Mouse (Mus musculus) midbrain, postnatal 0 days (tissue): ENCODE results near the gene Gm49510. TPM values are rescaled to one million over a fixed set of nuclear protein-coding genes. Genes with fewer than 3 reads are reported as not detected.

Experiments used
- ATAC-seq: fragments of 200-750 bp; cut with Nextera tagmentation; 2 replicates; pipeline ENCODE4 v1.8.0; 2017; ENCODE audit warnings: moderate number of reproducible peaks, mild to moderate bottlenecking, moderate TSS enrichment, moderate library complexity; ENCODE audit not compliant: low FRiP score
- DNase-seq: peaks from one replicate; pipeline ENCODE4 v3.0.0-alpha.2; 2015; ENCODE audit warnings: low spot score
- H3K27ac ChIP-seq: fragments of 300-500 bp; sonication (generic); 2 replicates; pipeline ENCODE4 v1.5.1; 2014; ENCODE audit warnings: low read depth, mild to moderate bottlenecking, low read length, mixed read lengths
- H3K27me3 ChIP-seq: fragments of 300-500 bp; sonication (generic); 2 replicates; pipeline ENCODE4 v1.6.1; 2014; ENCODE audit warnings: low read length, control low read depth, mixed read lengths; ENCODE audit not compliant: insufficient read depth
- H3K36me3 ChIP-seq: fragments of 300-500 bp; sonication (generic); 2 replicates; pipeline ENCODE4 v1.6.1; 2014; ENCODE audit warnings: low read length, control low read depth, mixed read lengths; ENCODE audit not compliant: insufficient read depth
- H3K4me1 ChIP-seq: fragments of 300-500 bp; sonication (generic); 2 replicates; pipeline ENCODE4 v1.6.1; 2014; ENCODE audit warnings: mild to moderate bottlenecking, control low read depth, antibody characterized with exemption, low read length, mixed read lengths; ENCODE audit not compliant: insufficient read depth
- H3K4me2 ChIP-seq: fragments of 300-500 bp; sonication (generic); 2 replicates; pipeline ENCODE4 v1.6.1; 2014; ENCODE audit warnings: low read depth, mild to moderate bottlenecking, low read length, mixed read lengths; ENCODE audit not compliant: poor library complexity, severe bottlenecking
- H3K4me3 ChIP-seq: fragments of 300-500 bp; sonication (generic); 2 replicates; pipeline ENCODE4 v1.5.1; 2014; ENCODE audit warnings: low read depth, mild to moderate bottlenecking, low read length, moderate library complexity
- H3K9ac ChIP-seq: fragments of 300-500 bp; sonication (generic); replicated peaks from 2 replicates; pipeline ENCODE4 v1.6.1; 2014; ENCODE audit warnings: mild to moderate bottlenecking, low read length, moderate library complexity, mixed read lengths; ENCODE audit not compliant: poor library complexity, severe bottlenecking
- H3K9me3 ChIP-seq: fragments of 300-500 bp; sonication (generic); 2 replicates; pipeline ENCODE4 v1.6.1; 2016; ENCODE audit warnings: low read length, control low read depth
- CTCF ChIP-seq: IDR thresholded peaks from 2 replicates; pipeline ENCODE4 v1.5.1; 2016; ENCODE audit warnings: antibody characterized with exemption, mild to moderate bottlenecking
- WGBS: fragments of 180-500 bp; shearing (Covaris S2); extraction: QIAGEN DNeasy Blood & Tissue Kit; methylation state at CpG from one replicate; pipeline ENCODE4 v1.1.7; 2014; 5-methylcytosine and 5-hydroxymethylcytosine counted together
- polyA plus RNA-seq: library from polyadenylated mRNA; unstranded; fragments of >200 nt; fragmentation: Nextera tagmentation; extraction: Ambion mirVana; gene quantifications from 2 replicates; pipeline ENCODE4 v1.2.1, GENCODE M21; 2015
- total RNA-seq: library from RNA; depleted of rRNA; stranded (reverse); fragments of >200 nt; gene quantifications from 2 replicates; pipeline ENCODE4 v1.2.3, GENCODE M21; 2014

The Gm49510 gene
- total and polyA plus RNA-seq, 2 experiments from 2014 or later = 0.17 to 1.7 TPM

GRCm38 (mm10) chr15:78934784-78935320 is 35.4 kb downstream of the Gm49510 start, which contains the start of gene Nol12:
TSS of gene Nol12 (plus strand) at chr15:78934933.
- peak within 1 kb of the TSS; percentile 63 for H3K4me2 ChIP-seq
- H3K4me3 ChIP-seq = peak within 1 kb of the TSS; percentile 54
- H3K9me3 ChIP-seq = no peaks in the 10 kb centered on the region
- peak; percentile 94 for DNase-seq
- H3K4me1 ChIP-seq = peaks cover 4% of the 10 kb centered on the region; the same call in 1 of the 2 replicates
- TF ChIP-seq CTCF = peak; percentile 25; the same call in 1 of the 2 replicates
- no peaks in the 10 kb centered on the region for H3K27me3 ChIP-seq
- ATAC-seq = peak; percentile 87
- WGBS = under 1% methylated on average over 33 of the region's 42 CpGs
- peaks cover 17% of the 10 kb centered on the region for H3K36me3 ChIP-seq
- H3K27ac ChIP-seq = peak within 1 kb of the TSS; percentile 73
- peak within 1 kb of the TSS; percentile 50 for H3K9ac ChIP-seq

- H3K27me3 ChIP-seq = no peaks in the 10 kb centered on the region
- no peak for DNase-seq
- H3K9ac ChIP-seq = no peak overlapping the region; the same call in 1 of the 2 replicates
- 95% methylated on average over 12 of the region's 12 CpGs for WGBS
- peaks cover 31% of the 10 kb centered on the region for H3K36me3 ChIP-seq
- H3K27ac ChIP-seq = no peak overlapping the region
- H3K9me3 ChIP-seq = no peaks in the 10 kb centered on the region
- H3K4me3 ChIP-seq = no peak overlapping the region
- H3K4me2 ChIP-seq = no peak overlapping the region
- TF ChIP-seq CTCF = no peak
- no peak for ATAC-seq
- peaks cover 4% of the 10 kb centered on the region; the same call in 1 of the 2 replicates for H3K4me1 ChIP-seq
Observed at GRCm38 (mm10) chr15:78936403-78936802, 36.9 kb downstream of the Gm49510 start.

DNA sequence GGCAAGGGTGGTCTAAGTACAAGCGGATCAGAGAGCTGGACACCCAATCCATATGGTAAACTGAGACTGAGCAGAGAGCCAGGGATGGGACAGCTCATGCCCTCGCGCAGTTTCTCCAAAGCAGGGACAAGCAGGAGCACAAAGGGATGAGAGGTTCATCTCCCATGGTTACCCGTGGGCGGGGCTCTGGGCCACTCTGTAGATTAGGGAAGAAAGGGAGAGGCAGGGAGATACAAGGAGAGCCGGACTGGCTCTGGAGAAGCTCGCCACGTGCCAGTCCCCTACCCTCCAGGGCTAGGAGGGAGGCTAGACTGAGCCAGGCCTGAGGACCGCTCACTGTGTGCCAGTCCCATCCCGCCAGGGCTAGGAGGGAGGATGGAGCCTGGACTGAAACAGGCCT is 37.8 kb downstream of the Gm49510 start:
- no peak for DNase-seq
- TF ChIP-seq CTCF = no peak
- Histone ChIP-seq H3K27ac (no peak overlapping the region), H3K4me2 (no peak overlapping the region), H3K4me3 (no peak overlapping the region), H3K9me3 (no peaks in the 10 kb centered on the region), H3K9ac (no peak overlapping the region), H3K4me1 (peaks cover 4% of the 10 kb centered on the region; the same call in 1 of the 2 replicates), H3K27me3 (no peaks in the 10 kb centered on the region), H3K36me3 (peaks cover 31% of the 10 kb centered on the region)
- no peak for ATAC-seq
- WGBS = 80% methylated on average over 10 of the region's 10 CpGs

- Histone ChIP-seq H3K9ac (no peak overlapping the region), H3K4me1 (peaks cover 4% of the 10 kb centered on the region; the same call in 1 of the 2 replicates), H3K4me3 (no peak overlapping the region), H3K4me2 (no peak overlapping the region), H3K9me3 (no peaks in the 10 kb centered on the region), H3K36me3 (peaks cover 31% of the 10 kb centered on the region), H3K27me3 (no peaks in the 10 kb centered on the region), H3K27ac (no peak overlapping the region)
- no peak for ATAC-seq
- WGBS = 73% methylated on average over 2 of the region's 2 CpGs
- TF ChIP-seq CTCF = no peak
- DNase-seq = peak; percentile 40
Observed at GRCm38 (mm10) chr15:78937963-78938362, 38.5 kb downstream of the Gm49510 start.

DNA sequence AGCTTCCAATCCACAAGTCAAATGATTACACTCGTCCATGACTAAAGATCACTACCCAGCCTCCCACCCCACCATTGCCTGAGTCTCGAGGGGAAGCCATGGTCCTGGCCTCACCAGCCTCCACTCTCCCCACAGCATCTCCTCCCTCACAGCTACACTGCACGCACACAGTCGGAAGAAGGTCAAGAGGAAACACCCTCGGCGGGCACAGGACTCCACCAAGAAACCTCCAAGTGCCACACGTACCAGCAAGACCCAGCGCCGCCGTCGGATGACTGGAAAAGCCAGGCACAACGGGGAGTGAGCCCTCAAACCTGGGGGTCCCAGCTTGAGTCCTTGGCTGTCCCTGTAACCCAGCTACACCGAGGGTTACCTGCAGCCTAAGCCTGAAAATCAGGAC is 40.9 kb downstream of the Gm49510 start:
- 94% methylated on average over 13 of the region's 13 CpGs for WGBS
- H3K27ac ChIP-seq = no peak overlapping the region
- peaks cover 4% of the 10 kb centered on the region; the same call in 1 of the 2 replicates for H3K4me1 ChIP-seq
- H3K36me3 ChIP-seq = peaks cover 31% of the 10 kb centered on the region
- no peak overlapping the region for H3K9ac ChIP-seq
- no peaks in the 10 kb centered on the region for H3K27me3 ChIP-seq
- DNase-seq = no peak
- ATAC-seq = no peak
- no peak for TF ChIP-seq CTCF
- H3K4me3 ChIP-seq = no peak overlapping the region
- no peaks in the 10 kb centered on the region for H3K9me3 ChIP-seq
- H3K4me2 ChIP-seq = no peak overlapping the region

DNA sequence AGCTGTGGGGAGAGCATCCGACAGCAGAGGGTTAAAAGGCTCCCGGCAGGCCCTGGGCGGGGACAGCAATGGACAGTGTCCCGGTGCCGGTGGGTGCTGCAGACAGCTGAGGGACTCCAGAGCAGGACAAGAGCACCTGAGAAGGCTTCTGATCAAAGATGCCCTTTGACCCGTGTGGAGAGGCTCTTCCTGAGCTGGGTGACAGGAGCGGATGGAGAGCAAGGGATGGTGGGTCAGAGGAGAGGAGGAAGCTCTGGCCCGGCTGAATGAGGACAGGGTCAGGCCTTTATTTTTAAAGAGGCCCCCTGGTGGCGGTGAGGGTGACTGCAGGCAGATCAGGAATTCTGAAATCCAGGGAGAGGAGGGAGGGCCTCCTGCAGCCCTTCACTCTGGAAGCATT is 43.2 kb downstream of the Gm49510 start:
- H3K4me3 ChIP-seq = no peak overlapping the region
- peak overlapping the region; percentile 39; the same call in 1 of the 2 replicates for H3K4me2 ChIP-seq
- H3K36me3 ChIP-seq = peaks cover 26% of the 10 kb centered on the region
- ATAC-seq (peak; percentile 63), DNase-seq (peak; percentile 79)
- no peaks in the 10 kb centered on the region for H3K4me1 ChIP-seq
- no peaks in the 10 kb centered on the region for H3K27me3 ChIP-seq
- peak; percentile 87 for TF ChIP-seq CTCF
- peak overlapping the region; percentile 18; the same call in 1 of the 2 replicates for H3K27ac ChIP-seq
- no peak overlapping the region for H3K9ac ChIP-seq
- 2% methylated on average over 9 of the region's 9 CpGs for WGBS
- H3K9me3 ChIP-seq = no peaks in the 10 kb centered on the region
